Mouse (Mus musculus) forebrain, embryonic 16.5 days (tissue): ENCODE results near the gene Tmem119. TPM values are rescaled to one million over a fixed set of nuclear protein-coding genes. Genes with fewer than 3 reads are reported as not detected.

ENCODE experiments used
- ATAC-seq: fragments of 200-750 bp; cut with Nextera tagmentation; 2 replicates; pipeline ENCODE4 v1.8.0; 2017; ENCODE audit warnings: mild to moderate bottlenecking, moderate library complexity
- H3K27ac ChIP-seq: fragments of 300-500 bp; sonication (generic); 2 replicates; pipeline ENCODE4 v1.5.1; 2014; ENCODE audit warnings: low read length, control low read depth
- H3K27me3 ChIP-seq: fragments of 300-500 bp; sonication (generic); replicated peaks from 2 replicates; pipeline ENCODE4 v1.6.1; 2014; ENCODE audit warnings: low read length; ENCODE audit not compliant: control insufficient read depth, insufficient read depth
- H3K36me3 ChIP-seq: fragments of 300-500 bp; sonication (generic); 2 replicates; pipeline ENCODE4 v1.6.1; 2014; ENCODE audit not compliant: control insufficient read depth, insufficient read depth
- H3K4me1 ChIP-seq: fragments of 300-500 bp; sonication (generic); replicated peaks from 2 replicates; pipeline ENCODE4 v1.6.1; 2014; ENCODE audit warnings: low read length; ENCODE audit not compliant: control insufficient read depth, insufficient read depth
- H3K4me2 ChIP-seq: fragments of 300-500 bp; sonication (generic); 2 replicates; pipeline ENCODE4 v1.6.1; 2014; ENCODE audit warnings: mild to moderate bottlenecking, low read length, control low read depth
- H3K4me3 ChIP-seq: fragments of 300-500 bp; sonication (generic); replicated peaks from 2 replicates; pipeline ENCODE4 v1.5.1; 2014; ENCODE audit warnings: mild to moderate bottlenecking, low read length, control low read depth
- H3K9ac ChIP-seq: fragments of 300-500 bp; sonication (generic); replicated peaks from 2 replicates; pipeline ENCODE4 v1.6.1; 2014; ENCODE audit warnings: low read depth, low read length, control low read depth
- H3K9me3 ChIP-seq: fragments of 300-500 bp; sonication (generic); 2 replicates; pipeline ENCODE4 v1.6.1; 2016; ENCODE audit warnings: low read length; ENCODE audit not compliant: control insufficient read depth
- WGBS: fragments of 180-500 bp; shearing (Covaris S2); extraction: QIAGEN DNeasy Blood & Tissue Kit; methylation state at CpG from one replicate; pipeline ENCODE4 v1.1.7; 2014; 5-methylcytosine and 5-hydroxymethylcytosine counted together
- polyA plus RNA-seq: library from polyadenylated mRNA; unstranded; fragments of >200 nt; fragmentation: Nextera tagmentation; extraction: Ambion mirVana; gene quantifications from 2 replicates; pipeline ENCODE4 v1.2.1, GENCODE M21; 2015

Tmem119 gene
- 4.4 and 7.9 TPM in 2 replicates for polyA plus RNA-seq

DNA sequence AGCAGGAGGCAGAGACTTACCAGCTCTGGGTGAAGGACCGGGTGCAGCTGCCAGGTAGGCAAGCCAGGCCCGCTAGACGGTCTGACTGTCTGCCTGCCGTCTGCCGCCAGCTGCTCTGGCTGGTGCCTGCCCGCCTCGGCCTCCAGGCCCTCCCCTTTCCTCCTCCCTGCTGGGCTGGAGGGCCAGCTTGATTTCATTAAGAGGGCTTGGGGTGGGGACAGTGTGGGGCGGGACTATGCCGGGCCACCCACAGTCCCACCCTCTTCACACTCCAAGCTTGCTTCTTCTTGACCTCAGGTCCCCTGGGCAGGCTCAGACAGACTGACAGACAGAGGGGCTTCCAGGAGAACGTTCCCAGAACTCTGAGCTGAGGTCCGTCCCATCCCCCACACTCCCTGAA, at the start of gene Tmem119:
Tmem119 (minus strand) TSS at position 237 of the 400 bp plus-strand sequence.
- no peak within 1 kb of the TSS for H3K27ac ChIP-seq
- no peaks in the 10 kb centered on the region for H3K9me3 ChIP-seq
- ATAC-seq: peak; percentile 54
- H3K9ac ChIP-seq: no peak within 1 kb of the TSS; the same call in 1 of the 2 replicates
- no peak within 1 kb of the TSS for H3K4me3 ChIP-seq
- H3K36me3 ChIP-seq: no peaks in the 10 kb centered on the region
- WGBS: 0% methylated on average over 11 of the region's 11 CpGs
- H3K27me3 ChIP-seq: peaks cover 5% of the 10 kb centered on the region; the same call in 1 of the 2 replicates
- no peak within 1 kb of the TSS for H3K4me2 ChIP-seq
- H3K4me1 ChIP-seq: peaks cover 4% of the 10 kb centered on the region

DNA sequence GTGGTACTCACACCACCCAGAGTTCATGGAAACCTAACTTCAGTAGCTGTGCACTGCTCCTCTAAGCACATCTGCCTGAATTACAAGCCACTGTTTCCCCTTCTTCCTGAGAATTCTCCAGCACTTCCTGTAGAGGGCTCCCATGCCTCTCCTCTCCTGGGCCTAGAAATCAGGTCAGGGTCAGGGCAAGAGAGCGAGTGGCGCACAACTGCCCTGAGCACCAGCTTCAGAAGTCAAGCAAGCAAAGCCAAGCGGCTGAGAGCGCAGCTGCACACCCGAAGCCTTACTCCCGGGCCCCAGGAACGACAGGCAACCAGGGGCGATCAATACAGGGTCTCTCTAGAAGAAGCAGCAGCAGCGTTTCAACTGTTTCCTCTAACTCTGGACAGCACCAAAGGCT, 47.3 kb upstream of the Tmem119 start:
- Histone ChIP-seq H3K27me3 (no peaks in the 10 kb centered on the region), H3K4me1 (no peaks in the 10 kb centered on the region), H3K9me3 (no peaks in the 10 kb centered on the region), H3K9ac (no peak overlapping the region), H3K4me3 (no peak overlapping the region), H3K4me2 (no peak overlapping the region), H3K36me3 (peaks cover 50% of the 10 kb centered on the region), H3K27ac (no peak overlapping the region)
- ATAC-seq: no peak
- WGBS: 96% methylated on average over 9 of the region's 9 CpGs

DNA sequence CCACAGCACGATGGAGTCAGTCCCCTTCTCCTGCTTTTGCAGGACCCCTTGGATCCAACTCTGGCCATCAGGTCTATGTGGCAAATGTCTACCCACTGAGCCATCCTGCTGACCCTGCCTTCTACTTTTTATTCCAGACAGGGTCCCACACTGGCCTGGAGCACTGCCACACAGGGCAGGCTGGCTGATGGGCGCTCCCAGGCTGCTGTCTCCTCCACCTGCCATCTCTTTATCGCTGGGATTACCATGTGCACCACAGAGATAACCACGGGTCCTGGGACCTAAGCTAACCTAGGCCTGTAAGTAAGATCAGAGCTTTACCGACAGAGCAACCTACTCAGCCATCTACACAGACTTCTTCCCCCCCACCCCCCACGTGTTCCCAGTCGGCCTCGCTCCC, 46.3 kb upstream of the Tmem119 start:
- Histone ChIP-seq H3K9me3 (no peaks in the 10 kb centered on the region), H3K36me3 (peaks cover 54% of the 10 kb centered on the region), H3K27me3 (no peaks in the 10 kb centered on the region), H3K4me3 (no peak overlapping the region), H3K27ac (no peak overlapping the region), H3K4me1 (no peaks in the 10 kb centered on the region), H3K9ac (no peak overlapping the region; the same call in 1 of the 2 replicates), H3K4me2 (no peak overlapping the region)
- 93% methylated on average over 8 of the region's 8 CpGs for WGBS
- no peak for ATAC-seq

DNA sequence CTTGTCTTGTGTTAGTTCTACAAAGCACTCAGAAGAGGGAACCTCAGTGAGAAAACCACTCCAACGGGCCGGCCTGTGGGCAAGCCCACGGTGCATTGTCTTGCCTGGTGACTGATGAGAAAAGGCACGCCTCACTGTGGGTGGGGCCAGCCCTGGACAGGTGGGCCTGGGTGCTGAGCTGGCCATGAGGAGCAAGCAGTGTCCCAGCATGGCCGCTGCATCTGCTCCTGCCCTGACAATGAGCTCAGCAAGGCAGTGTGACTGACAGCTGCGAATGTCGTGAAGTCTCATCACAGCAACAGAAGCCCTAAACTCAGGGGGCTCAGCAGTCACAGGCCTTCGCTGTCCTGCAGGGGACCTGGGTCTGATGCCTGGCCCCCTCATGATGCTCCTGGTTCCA, 45.3 kb upstream of the Tmem119 start:
- Histone ChIP-seq H3K4me1 (no peaks in the 10 kb centered on the region), H3K4me2 (no peak overlapping the region), H3K36me3 (peaks cover 47% of the 10 kb centered on the region), H3K27ac (no peak overlapping the region), H3K9ac (no peak overlapping the region), H3K27me3 (no peaks in the 10 kb centered on the region), H3K9me3 (no peaks in the 10 kb centered on the region), H3K4me3 (no peak overlapping the region)
- 92% methylated on average over 8 of the region's 8 CpGs for WGBS
- no peak for ATAC-seq

DNA sequence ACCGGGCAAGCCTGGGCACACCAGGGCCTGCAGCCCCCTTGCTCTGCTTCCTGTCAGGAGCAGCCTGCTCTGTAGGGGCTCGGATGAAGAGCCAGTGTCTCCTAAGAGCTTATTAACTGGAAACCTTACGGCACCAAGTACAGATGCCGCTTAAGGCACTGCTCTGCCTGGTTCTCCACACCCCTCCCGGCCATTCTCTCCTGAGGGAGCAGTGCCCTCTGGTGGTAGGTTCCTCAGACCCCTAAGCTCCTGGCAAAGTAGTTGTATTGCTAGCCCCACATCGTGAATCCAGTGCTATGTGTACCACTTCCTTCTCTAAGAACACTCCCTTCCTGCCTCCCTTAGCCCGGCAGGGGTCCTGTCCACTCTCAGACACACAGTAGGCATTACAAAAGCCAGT, 44.4 kb upstream of the Tmem119 start:
- Histone ChIP-seq H3K9me3 (no peaks in the 10 kb centered on the region), H3K27ac (no peak overlapping the region), H3K9ac (no peak overlapping the region), H3K36me3 (peaks cover 46% of the 10 kb centered on the region), H3K27me3 (no peaks in the 10 kb centered on the region), H3K4me2 (no peak overlapping the region), H3K4me1 (no peaks in the 10 kb centered on the region), H3K4me3 (no peak overlapping the region)
- ATAC-seq: no peak
- 69% methylated on average over 7 of the region's 7 CpGs for WGBS

DNA sequence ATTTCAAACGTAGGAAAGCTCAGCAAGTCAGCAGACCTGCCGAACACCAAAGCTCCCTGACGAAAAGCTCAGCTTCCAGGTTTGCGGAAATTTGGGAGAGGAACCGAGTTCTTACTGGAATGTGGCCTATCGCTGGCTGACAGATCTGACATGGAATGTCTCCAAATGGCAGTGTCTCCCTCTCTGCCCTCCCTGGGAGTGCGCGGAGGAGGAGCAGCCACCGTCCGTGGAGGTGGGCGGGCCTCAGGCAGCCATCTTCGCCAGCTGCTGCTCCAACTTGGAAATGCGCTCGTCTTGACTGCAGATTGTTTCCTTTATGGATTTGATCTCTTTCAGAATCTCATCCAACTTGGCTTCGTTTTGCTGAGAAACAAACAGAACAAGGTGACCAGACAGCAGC, 43.8 kb upstream of the Tmem119 start:
- H3K36me3 ChIP-seq: peaks cover 42% of the 10 kb centered on the region
- no peak overlapping the region for H3K4me2 ChIP-seq
- no peaks in the 10 kb centered on the region for H3K4me1 ChIP-seq
- H3K9me3 ChIP-seq: no peaks in the 10 kb centered on the region
- H3K9ac ChIP-seq: no peak overlapping the region
- no peak overlapping the region for H3K27ac ChIP-seq
- no peak for ATAC-seq
- H3K27me3 ChIP-seq: no peaks in the 10 kb centered on the region
- 85% methylated on average over 15 of the region's 15 CpGs for WGBS
- no peak overlapping the region for H3K4me3 ChIP-seq

DNA sequence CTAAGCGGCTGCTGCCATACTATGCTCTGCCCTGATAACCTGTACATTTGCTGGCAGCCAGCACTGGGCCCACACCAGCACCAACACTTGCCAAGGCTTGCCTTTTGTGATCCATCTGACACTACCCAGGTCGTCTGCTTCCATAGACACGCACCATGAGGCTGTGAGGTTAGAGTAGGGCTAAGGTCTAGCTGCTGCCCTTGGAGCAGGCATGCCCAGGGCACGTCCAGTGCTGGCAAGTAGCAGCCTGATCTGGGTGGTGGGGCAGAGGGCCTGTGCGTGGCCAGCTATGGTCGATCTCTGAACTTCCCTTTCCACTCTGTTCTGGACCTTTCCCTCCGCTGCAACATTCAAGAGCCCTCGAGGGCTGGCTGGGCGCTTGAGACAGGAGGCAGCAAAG, 42.6 kb upstream of the Tmem119 start:
- ATAC-seq: no peak
- H3K27me3 ChIP-seq: no peaks in the 10 kb centered on the region
- H3K9ac ChIP-seq: no peak overlapping the region
- H3K27ac ChIP-seq: no peak overlapping the region
- H3K4me3 ChIP-seq: no peak overlapping the region
- H3K9me3 ChIP-seq: no peaks in the 10 kb centered on the region
- H3K4me1 ChIP-seq: no peaks in the 10 kb centered on the region
- H3K36me3 ChIP-seq: peaks cover 37% of the 10 kb centered on the region
- WGBS: 91% methylated on average over 9 of the region's 9 CpGs
- no peak overlapping the region for H3K4me2 ChIP-seq

DNA sequence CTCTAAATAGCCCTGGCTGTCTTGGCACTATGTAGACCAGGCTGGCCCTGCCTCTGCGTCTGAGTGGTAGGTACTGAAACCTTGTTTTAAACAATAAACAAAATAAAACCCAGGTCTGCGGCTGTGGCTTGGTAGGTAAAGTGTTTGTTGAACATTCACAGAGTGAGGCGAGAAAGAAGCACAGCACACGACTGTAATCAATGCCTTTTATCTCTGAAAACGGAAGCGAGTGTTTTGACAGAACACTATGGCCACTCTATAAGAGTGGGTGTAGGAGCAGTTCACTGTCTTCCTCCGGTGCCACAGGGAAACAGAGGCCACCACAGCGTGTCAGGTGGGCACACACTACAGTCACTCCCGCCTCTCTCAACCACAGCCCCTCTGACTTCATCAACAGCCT, 41.9 kb upstream of the Tmem119 start:
- peaks cover 31% of the 10 kb centered on the region for H3K36me3 ChIP-seq
- ATAC-seq: no peak

DNA sequence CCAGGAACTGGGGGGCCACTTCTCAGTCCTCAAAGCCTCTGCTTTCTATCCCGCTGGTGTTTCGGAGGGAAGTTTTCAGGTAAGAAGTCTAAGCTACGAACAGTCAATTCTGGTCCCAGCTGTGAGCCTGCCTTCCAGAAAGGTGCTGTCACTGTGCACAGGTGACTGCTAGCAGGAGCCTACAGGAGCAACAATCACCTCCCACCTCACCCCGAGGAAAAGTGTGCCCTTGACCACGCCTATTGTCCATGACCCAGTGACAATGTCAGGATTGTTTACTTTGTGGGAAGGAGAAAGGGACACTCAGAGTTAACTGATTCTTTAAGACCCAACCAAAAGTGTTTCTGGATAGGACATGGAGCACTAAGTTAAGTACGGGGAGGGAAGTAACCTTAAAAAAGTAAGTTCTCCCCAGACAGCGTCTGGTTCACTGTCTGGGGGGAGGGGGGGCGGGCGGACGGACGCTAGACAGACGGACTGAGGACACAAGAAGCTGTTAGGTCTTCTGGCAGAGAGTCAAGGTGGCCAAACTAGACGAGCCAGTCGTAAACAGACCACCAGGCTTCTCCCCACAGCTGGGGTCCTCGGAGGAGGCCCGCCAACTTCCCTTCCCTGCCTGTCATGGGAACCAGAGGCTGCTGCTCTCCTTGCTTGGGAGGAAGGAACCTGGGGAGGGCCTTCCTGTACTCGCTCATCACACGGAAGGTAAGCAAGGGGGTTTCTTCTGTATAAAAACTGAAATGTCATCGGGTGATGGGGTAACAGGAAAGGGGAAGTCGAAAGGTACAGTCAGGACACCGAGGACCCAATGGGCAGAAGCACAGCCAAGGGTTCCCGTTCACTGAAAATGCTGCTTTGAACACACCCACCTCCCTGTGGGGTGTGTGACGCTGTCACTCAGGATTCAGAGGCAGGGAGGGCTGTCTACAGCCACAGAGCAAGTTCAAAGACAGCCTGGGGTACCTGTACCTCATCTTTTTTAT, 41.2 kb upstream of the Tmem119 start:
- no peaks in the 10 kb centered on the region for H3K9me3 ChIP-seq
- H3K36me3 ChIP-seq: peaks cover 25% of the 10 kb centered on the region
- no peak for ATAC-seq
- H3K4me3 ChIP-seq: no peak overlapping the region
- H3K4me1 ChIP-seq: no peaks in the 10 kb centered on the region
- H3K4me2 ChIP-seq: no peak overlapping the region
- no peaks in the 10 kb centered on the region for H3K27me3 ChIP-seq
- 87% methylated on average over 23 of the region's 23 CpGs for WGBS
- no peak overlapping the region for H3K9ac ChIP-seq
- no peak overlapping the region for H3K27ac ChIP-seq

More for the DNA sequence above, 41.9 kb upstream of the Tmem119 start:
- 91% methylated on average over 9 of the region's 9 CpGs for WGBS
- no peaks in the 10 kb centered on the region for H3K27me3 ChIP-seq
- H3K4me2 ChIP-seq: no peak overlapping the region
- no peaks in the 10 kb centered on the region for H3K9me3 ChIP-seq
- no peak overlapping the region for H3K27ac ChIP-seq
- no peak overlapping the region for H3K4me3 ChIP-seq
- H3K4me1 ChIP-seq: no peaks in the 10 kb centered on the region
- H3K9ac ChIP-seq: no peak overlapping the region
